Mouse (Mus musculus) heart, adult 2 months (tissue): ENCODE measurements at regions not wholly inside any gene's neighbourhood (a gene's known extent, or its start where the extent isn't known, plus 50 kb on each side); places are given as distances from the start of the nearest gene placed in this dataset.

Source experiments
- CTCF ChIP-seq: fragments of 200-600 bp; IDR thresholded peaks from 2 replicates; pipeline ENCODE4 v1.8.1; 2022; ENCODE audit warnings: antibody characterized with exemption, mild to moderate bottlenecking, moderate library complexity
- EP300 ChIP-seq: fragments of 200-500 bp; IDR thresholded peaks from 2 replicates; pipeline ENCODE4 v1.6.1; 2011; ENCODE audit warnings: low read depth, low read length, control low read depth; ENCODE audit not compliant: insufficient read depth
- POLR2A ChIP-seq: fragments of 200-500 bp; IDR thresholded peaks from 2 replicates; pipeline ENCODE4 v1.6.1; 2011; ENCODE audit warnings: mild to moderate bottlenecking, low read depth, low read length, control low read depth; ENCODE audit not compliant: insufficient read depth

GRCm38 (mm10) chr9:94136444-94136843 is 401.4 kb downstream of the 1190002N15Rik start:
- no peak for TF ChIP-seq EP300
- TF ChIP-seq CTCF: no peak
- TF ChIP-seq POLR2A: no peak
